Mouse (Mus musculus) lung, postnatal 0 days (tissue): ENCODE measurements around the gene Fgr. TPM values are rescaled to one million over a fixed set of nuclear protein-coding genes. Genes with fewer than 3 reads are reported as not detected.
A peak's percentile ranks its signal among the peaks of the same experiment; 100 is the strongest.

Source experiments
- ATAC-seq: fragments of 200-750 bp; cut with Nextera tagmentation; 2 replicates; pipeline ENCODE4 v1.8.0; 2017; ENCODE audit warnings: moderate library complexity
- DNase-seq: peaks from one replicate; pipeline ENCODE4 v3.0.0-alpha.2; 2016; ENCODE audit warnings: low spot score
- H3K27ac ChIP-seq: fragments of 300-500 bp; sonication (generic); 2 replicates; pipeline ENCODE4 v1.5.1; 2014; ENCODE audit warnings: antibody characterized with exemption, mild to moderate bottlenecking, low read length, mixed read lengths
- H3K27me3 ChIP-seq: fragments of 300-500 bp; sonication (generic); replicated peaks from 2 replicates; pipeline ENCODE4 v1.6.1; 2014; ENCODE audit warnings: low read length, mixed read lengths; ENCODE audit not compliant: insufficient read depth
- H3K36me3 ChIP-seq: fragments of 300-500 bp; sonication (generic); 2 replicates; pipeline ENCODE4 v1.6.1; 2014; ENCODE audit warnings: low read length, mixed read lengths; ENCODE audit not compliant: insufficient read depth
- H3K4me1 ChIP-seq: fragments of 300-500 bp; sonication (generic); 2 replicates; pipeline ENCODE4 v1.6.1; 2014; ENCODE audit warnings: antibody characterized with exemption, low read depth, low read length, mixed read lengths; ENCODE audit not compliant: insufficient read depth
- H3K4me2 ChIP-seq: fragments of 300-500 bp; sonication (generic); replicated peaks from 2 replicates; pipeline ENCODE4 v1.6.1; 2014; ENCODE audit warnings: low read depth, mild to moderate bottlenecking, low read length, moderate library complexity, mixed read lengths
- H3K4me3 ChIP-seq: fragments of 300-500 bp; sonication (generic); 2 replicates; pipeline ENCODE4 v1.5.1; 2014; ENCODE audit warnings: low read depth, low read length
- H3K9ac ChIP-seq: fragments of 300-500 bp; sonication (generic); replicated peaks from 2 replicates; pipeline ENCODE4 v1.6.1; 2014; ENCODE audit warnings: low read depth, mild to moderate bottlenecking
- H3K9me3 ChIP-seq: fragments of 300-500 bp; sonication (generic); 2 replicates; pipeline ENCODE4 v1.6.1; 2016; ENCODE audit warnings: low read length, mixed read lengths
- CTCF ChIP-seq: IDR thresholded peaks from 2 replicates; pipeline ENCODE4 v1.5.1; 2016; ENCODE audit warnings: antibody characterized with exemption, mild to moderate bottlenecking
- EP300 ChIP-seq: IDR thresholded peaks from 2 replicates; pipeline ENCODE4 v1.6.1; 2016; ENCODE audit warnings: antibody characterized with exemption, mild to moderate bottlenecking, control low read depth
- WGBS: fragments of 180-500 bp; shearing (Covaris S2); extraction: QIAGEN DNeasy Blood & Tissue Kit; methylation state at CpG from one replicate; pipeline ENCODE4 v1.1.7; 2014; 5-methylcytosine and 5-hydroxymethylcytosine counted together
- polyA plus RNA-seq: library from polyadenylated mRNA; unstranded; fragments of >200 nt; fragmentation: Nextera tagmentation; extraction: Ambion mirVana; gene quantifications from 2 replicates; pipeline ENCODE4 v1.2.1, GENCODE M21; 2015

The Fgr gene
- polyA plus RNA-seq, 1 experiment from 2014 or later: 4.0 TPM

GRCm38 (mm10) chr4:132946047-132947001 lies 27.6 kb upstream of the Fgr start:
- TF ChIP-seq CTCF (no peak), EP300 (no peak)
- Histone ChIP-seq H3K9ac (peak overlapping the region; percentile 12; the same call in 1 of the 2 replicates), H3K27me3 (no peaks in the 10 kb centered on the region), H3K4me3 (no peak overlapping the region), H3K4me1 (peaks cover 7% of the 10 kb centered on the region; the same call in 1 of the 2 replicates), H3K36me3 (no peaks in the 10 kb centered on the region), H3K27ac (peak overlapping the region; percentile 66), H3K9me3 (no peaks in the 10 kb centered on the region), H3K4me2 (peak overlapping the region; percentile 53)
- whole genome bisulfite sequencing: 14% methylated on average over 23 of the region's 27 CpGs
- ATAC-seq (peak; percentile 37), DNase-seq (peak; percentile 65)

GRCm38 (mm10) chr4:132949882-132950532 lies 23.9 kb upstream of the Fgr start:
- ATAC-seq: no peak
- H3K4me1 ChIP-seq: peaks cover 7% of the 10 kb centered on the region; the same call in 1 of the 2 replicates
- no peaks in the 10 kb centered on the region for H3K27me3 ChIP-seq
- WGBS: 35% methylated on average over 24 of the region's 24 CpGs
- no peaks in the 10 kb centered on the region for H3K9me3 ChIP-seq
- DNase-seq: peak; percentile 37
- no peak for TF ChIP-seq CTCF
- no peak overlapping the region for H3K4me3 ChIP-seq
- H3K4me2 ChIP-seq: peak overlapping the region; percentile 40
- no peak overlapping the region for H3K27ac ChIP-seq
- H3K9ac ChIP-seq: no peak overlapping the region
- H3K36me3 ChIP-seq: no peaks in the 10 kb centered on the region

GRCm38 (mm10) chr4:132950999-132951398 lies 22.9 kb upstream of the Fgr start:
- 36% methylated on average over 2 of the region's 2 CpGs for WGBS
- no peaks in the 10 kb centered on the region for H3K9me3 ChIP-seq
- H3K27me3 ChIP-seq: no peaks in the 10 kb centered on the region
- peaks cover 3% of the 10 kb centered on the region; the same call in 1 of the 2 replicates for H3K4me1 ChIP-seq
- no peaks in the 10 kb centered on the region for H3K36me3 ChIP-seq
- H3K27ac ChIP-seq: no peak overlapping the region
- DNase-seq: no peak
- H3K4me2 ChIP-seq: no peak overlapping the region
- H3K9ac ChIP-seq: no peak overlapping the region
- H3K4me3 ChIP-seq: no peak overlapping the region
- TF ChIP-seq EP300 (no peak), CTCF (no peak)
- ATAC-seq: no peak

GRCm38 (mm10) chr4:132954530-132955394 lies 19.1 kb upstream of the Fgr start:
- Histone ChIP-seq H3K27me3 (no peaks in the 10 kb centered on the region), H3K4me1 (peaks cover 11% of the 10 kb centered on the region; the same call in 1 of the 2 replicates), H3K9me3 (no peaks in the 10 kb centered on the region), H3K27ac (no peak overlapping the region), H3K4me2 (no peak overlapping the region), H3K4me3 (no peak overlapping the region), H3K36me3 (no peaks in the 10 kb centered on the region), H3K9ac (no peak overlapping the region)
- TF ChIP-seq EP300 (no peak), CTCF (no peak)
- 69% methylated on average over 7 of the region's 7 CpGs for WGBS
- DNase-seq (no peak), ATAC-seq (no peak)

GRCm38 (mm10) chr4:132955395-132955791 lies 18.5 kb upstream of the Fgr start:
- Histone ChIP-seq H3K27ac (no peak overlapping the region), H3K4me1 (peaks cover 11% of the 10 kb centered on the region; the same call in 1 of the 2 replicates), H3K9me3 (no peaks in the 10 kb centered on the region), H3K27me3 (no peaks in the 10 kb centered on the region), H3K4me2 (no peak overlapping the region), H3K36me3 (no peaks in the 10 kb centered on the region), H3K9ac (no peak overlapping the region), H3K4me3 (no peak overlapping the region)
- no peak for TF ChIP-seq EP300
- no peak for TF ChIP-seq CTCF
- ATAC-seq (no peak), DNase-seq (no peak)
- 21% methylated on average over 2 of the region's 2 CpGs for WGBS
